17 mouse cellular contexts compared by ENCODE assay signal in genomic region chr5:128667303-128667702, GRCm38 (mm10). TPM values are rescaled to one million over a fixed set of nuclear protein-coding genes. Genes with fewer than 3 reads are reported as not detected.
DNase-seq lines count a peak whose midpoint lies in the region; ATAC-seq and TF ChIP-seq lines count a peak whose summit lies in the region.
"Had no signal": no experiment of that assay in that cellular context is flagged by ENCODE, and none has a peak within 500 bp of the region (broad histone marks: within the 10 kb centered on the region; RNA-seq: fewer than 3 reads in every experiment).

No protein-coding gene starts in this region.

- no peaks in the 10 kb centered on the region for H3K27me3 ChIP-seq in lung, embryonic 14.5 days (ENCODE audit: insufficient read depth, low read length)
- H3K27me3 ChIP-seq in forebrain, embryonic 16.5 days (replicated peaks; ENCODE audit: control insufficient read depth, insufficient read depth, low read length) = no peaks in the 10 kb centered on the region
- H3K27me3 ChIP-seq in stomach, embryonic 16.5 days (ENCODE audit: control insufficient read depth, insufficient read depth, low read length) = no peaks in the 10 kb centered on the region
- H3K27me3 ChIP-seq: heart, embryonic 12.5 days; liver, embryonic 12.5 days had no signal

- H3K27ac ChIP-seq in lung, embryonic 14.5 days (ENCODE audit: low read depth) = no peak overlapping the region
- peak overlapping the region; percentile 24; the same call in 1 of the 2 replicates for H3K27ac ChIP-seq in forebrain, embryonic 16.5 days (ENCODE audit: low read length)
- no peak overlapping the region; the same call in 1 of the 2 replicates for H3K27ac ChIP-seq in stomach, embryonic 16.5 days (ENCODE audit: low read length)
- H3K27ac ChIP-seq: left cerebral cortex, adult 2 months; liver, embryonic 12.5 days had no signal

- DNase-seq in lung, embryonic 14.5 days = peak; percentile 45
- no peak for DNase-seq in lung, postnatal 36 days
- DNase-seq in layer of hippocampus, adult 9-11 months = peak; percentile 44
- DNase-seq in heart, adult 8-10 months (ENCODE audit: low spot score) = no peak
- no peak for DNase-seq in kidney, postnatal 14 days
- DNase-seq: adrenal gland, adult 8-10 months; gastrocnemius, postnatal 14 days; right cerebral cortex, postnatal 25 days had no signal

- H3K9me3 ChIP-seq in lung, embryonic 14.5 days (ENCODE audit: low read depth, low read length) = no peaks in the 10 kb centered on the region; the same call in 1 of the 2 replicates
- peaks cover 4% of the 10 kb centered on the region; the same call in 1 of the 2 replicates for H3K9me3 ChIP-seq in forebrain, embryonic 16.5 days (ENCODE audit: control insufficient read depth, low read length)
- H3K9me3 ChIP-seq in stomach, embryonic 16.5 days (replicated peaks; ENCODE audit: control insufficient read depth, low read length) = no peaks in the 10 kb centered on the region

- no peaks in the 10 kb centered on the region for H3K4me1 ChIP-seq in lung, embryonic 14.5 days (ENCODE audit: insufficient read depth)
- peaks cover 7% of the 10 kb centered on the region for H3K4me1 ChIP-seq in forebrain, embryonic 16.5 days (replicated peaks; ENCODE audit: control insufficient read depth, insufficient read depth, low read length)
- H3K4me1 ChIP-seq in stomach, embryonic 16.5 days (ENCODE audit: control insufficient read depth, insufficient read depth, low read length) = no peaks in the 10 kb centered on the region
- H3K4me1 ChIP-seq: heart, embryonic 12.5 days; liver, embryonic 12.5 days had no signal

- 40% methylated on average over 7 of the region's 7 CpGs for WGBS in lung, embryonic 14.5 days
- 37% methylated on average over 7 of the region's 7 CpGs for WGBS in forebrain, embryonic 16.5 days
- WGBS in stomach, embryonic 16.5 days = 41% methylated on average over 7 of the region's 7 CpGs

- TF ChIP-seq CTCF in lung, embryonic 14.5 days (IDR thresholded peaks at IDR 0.05; ENCODE audit: low read depth) = no peak

- no peaks in the 10 kb centered on the region for H3K36me3 ChIP-seq in lung, embryonic 14.5 days (ENCODE audit: insufficient read depth)
- no peaks in the 10 kb centered on the region for H3K36me3 ChIP-seq in forebrain, embryonic 16.5 days (ENCODE audit: control insufficient read depth, insufficient read depth)
- no peaks in the 10 kb centered on the region for H3K36me3 ChIP-seq in stomach, embryonic 16.5 days (ENCODE audit: control insufficient read depth, insufficient read depth, low read length)
- H3K36me3 ChIP-seq: heart, embryonic 12.5 days; liver, embryonic 12.5 days had no signal

- H3K4me2 ChIP-seq in lung, embryonic 14.5 days = no peak overlapping the region; the same call in 1 of the 2 replicates
- peak overlapping the region; percentile 27 for H3K4me2 ChIP-seq in forebrain, embryonic 16.5 days (ENCODE audit: low read length)
- H3K4me2 ChIP-seq in stomach, embryonic 16.5 days (ENCODE audit: low read depth, low read length) = 0 out of 2 replicates have a peak overlapping the region, but pooled peaks have one; percentile 9
- H3K4me2 ChIP-seq: heart, embryonic 12.5 days; liver, embryonic 12.5 days had no signal

- ATAC-seq in lung, embryonic 14.5 days (ENCODE audit: insufficient read depth) = no peak
- peak; percentile 45 for ATAC-seq in forebrain, embryonic 16.5 days
- no peak for ATAC-seq in stomach, embryonic 16.5 days (ENCODE audit: insufficient read depth, low FRiP score)
- ATAC-seq: inflammation-experienced regulatory T-cells, adult 6 months; liver, embryonic 12.5 days had no signal

- no peak overlapping the region for H3K4me3 ChIP-seq in lung, embryonic 14.5 days (ENCODE audit: low read depth, low read length)
- no peak overlapping the region for H3K4me3 ChIP-seq in forebrain, embryonic 16.5 days (replicated peaks; ENCODE audit: low read length)
- no peak overlapping the region for H3K4me3 ChIP-seq in stomach, embryonic 16.5 days (replicated peaks; ENCODE audit: low read length)
- H3K4me3 ChIP-seq: heart, embryonic 12.5 days; left cerebral cortex, adult 2 months; liver, embryonic 12.5 days had no signal

- no peak overlapping the region for H3K9ac ChIP-seq in lung, embryonic 14.5 days
- H3K9ac ChIP-seq in forebrain, embryonic 16.5 days (replicated peaks; ENCODE audit: low read depth, low read length) = no peak overlapping the region
- H3K9ac ChIP-seq in stomach, embryonic 16.5 days (ENCODE audit: low read length) = no peak overlapping the region
- H3K9ac ChIP-seq: heart, embryonic 12.5 days; liver, embryonic 12.5 days had no signal

RNA-seq across cellular contexts. Expression of gene Piwil1, which starts 35.0 kb away (rescaled TPM):
- not detected in 2 replicates for polyA plus RNA-seq in lung, embryonic 14.5 days (2014; fragmentation: Nextera tagmentation; extraction: Ambion mirVana)
- polyA plus RNA-seq in forebrain, embryonic 16.5 days (2015; fragmentation: Nextera tagmentation; extraction: Ambion mirVana) = 0.30 and 0.35 TPM in 2 replicates
- polyA plus RNA-seq in stomach, embryonic 16.5 days (2015; fragmentation: Nextera tagmentation; extraction: Ambion mirVana) = not detected in 2 replicates
- not detected for total RNA-seq in heart, adult 8-10 months (2022)
- total RNA-seq: adrenal gland, adult 8-10 months; hematopoietic stem cell, adult 5-6 weeks; left cerebral cortex, adult 2 months; megakaryocyte progenitor cell, adult 5-6 weeks had no signal
- polyA plus RNA-seq: heart, embryonic 12.5 days; inflammation-experienced regulatory T-cells, adult 6 months; liver, embryonic 12.5 days; urinary bladder, adult 2 months had no signal

Comparison
In these comparisons a context has a peak if more than half of its experiments do, and no peak if none do; other contexts are left out.
1. DNase-seq: peak in lung, embryonic 14.5 days (single experiment) and layer of hippocampus, adult 9-11 months (single experiment); none in lung, postnatal 36 days (single experiment), heart, adult 8-10 months (single experiment) and kidney, postnatal 14 days (single experiment).